Mouse (Mus musculus): ENCODE data around the gene Gm13271. TPM values are rescaled to one million over a fixed set of nuclear protein-coding genes. Genes with fewer than 3 reads are reported as not detected.
"Not testable (repeated sequence)": the region's sequence is repeated elsewhere in the genome, so short reads cannot be mapped to it uniquely, and the experiment has no call there.

Gene Gm13271
- polyA plus RNA-seq, 1 experiment, result not detected

DNA sequence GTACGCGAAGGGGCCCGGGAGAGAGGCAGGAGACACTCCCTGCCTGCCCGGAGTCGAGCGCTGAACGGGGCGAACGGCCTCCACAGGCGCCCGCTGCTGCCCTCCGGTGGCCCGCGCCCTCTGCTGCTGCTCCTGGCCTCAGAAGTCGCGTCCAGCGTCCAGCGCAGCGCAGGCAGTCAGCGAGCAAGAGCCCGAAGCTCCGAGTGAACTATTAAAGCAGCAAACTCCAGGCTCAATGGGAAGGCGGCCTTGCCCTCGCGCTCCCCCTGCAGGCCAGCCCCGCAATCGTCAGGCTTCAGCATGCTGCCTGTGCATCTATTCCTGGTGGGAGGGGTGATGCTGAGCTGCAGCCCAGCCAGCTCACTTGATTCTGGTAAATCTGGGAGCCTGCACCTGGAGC lies 30.7 kb downstream of the Gm13271 start, which contains the start of gene Gm13276:
Gene Gm13276 (plus strand): TSS at position 301 of the 400 bp plus-strand sequence.
- not testable (repeated sequence) for H3K27ac ChIP-seq (ENCODE audit: insufficient read depth, low read length); H3K36me3 ChIP-seq (ENCODE audit: control insufficient read depth, insufficient read depth, low read length, poor library complexity, severe bottlenecking); H3K9me3 ChIP-seq (replicated peaks; ENCODE audit: control insufficient read depth, insufficient read depth, low read length, poor library complexity, severe bottlenecking); H3K27me3 ChIP-seq (ENCODE audit: control insufficient read depth, insufficient read depth, low read length, poor library complexity, severe bottlenecking); H3K4me1 ChIP-seq (ENCODE audit: control insufficient read depth, insufficient read depth, low read length); H3K9ac ChIP-seq (ENCODE audit: low read depth, poor library complexity, severe bottlenecking); H3K4me3 ChIP-seq (ENCODE audit: low read depth, low read length)

DNA sequence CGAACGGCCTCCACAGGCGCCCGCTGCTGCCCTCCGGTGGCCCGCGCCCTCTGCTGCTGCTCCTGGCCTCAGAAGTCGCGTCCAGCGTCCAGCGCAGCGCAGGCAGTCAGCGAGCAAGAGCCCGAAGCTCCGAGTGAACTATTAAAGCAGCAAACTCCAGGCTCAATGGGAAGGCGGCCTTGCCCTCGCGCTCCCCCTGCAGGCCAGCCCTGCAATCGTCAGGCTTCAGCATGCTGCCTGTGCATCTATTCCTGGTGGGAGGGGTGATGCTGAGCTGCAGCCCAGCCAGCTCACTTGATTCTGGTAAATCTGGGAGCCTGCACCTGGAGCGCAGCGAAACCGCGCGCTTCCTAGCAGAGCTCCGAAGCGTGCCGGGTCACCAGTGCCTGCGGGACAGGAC lies 33.7 kb downstream of the Gm13271 start, which contains the start of gene Gm13277:
Gene Gm13277 (plus strand): TSS at position 231 of the 400 bp plus-strand sequence.
- H3K27ac ChIP-seq (ENCODE audit: insufficient read depth, low read length); H3K27me3 ChIP-seq (ENCODE audit: control insufficient read depth, insufficient read depth, low read length, poor library complexity, severe bottlenecking); H3K9me3 ChIP-seq (replicated peaks; ENCODE audit: control insufficient read depth, insufficient read depth, low read length, poor library complexity, severe bottlenecking); H3K36me3 ChIP-seq (ENCODE audit: control insufficient read depth, insufficient read depth, low read length, poor library complexity, severe bottlenecking); H3K4me3 ChIP-seq (ENCODE audit: low read depth, low read length); H3K4me1 ChIP-seq (ENCODE audit: control insufficient read depth, insufficient read depth, low read length); H3K9ac ChIP-seq (ENCODE audit: low read depth, poor library complexity, severe bottlenecking): not testable (repeated sequence)
- peak; percentile 28 for TF ChIP-seq CTCF (IDR thresholded peaks at IDR 0.05; ENCODE audit: low read depth, low read length)

DNA sequence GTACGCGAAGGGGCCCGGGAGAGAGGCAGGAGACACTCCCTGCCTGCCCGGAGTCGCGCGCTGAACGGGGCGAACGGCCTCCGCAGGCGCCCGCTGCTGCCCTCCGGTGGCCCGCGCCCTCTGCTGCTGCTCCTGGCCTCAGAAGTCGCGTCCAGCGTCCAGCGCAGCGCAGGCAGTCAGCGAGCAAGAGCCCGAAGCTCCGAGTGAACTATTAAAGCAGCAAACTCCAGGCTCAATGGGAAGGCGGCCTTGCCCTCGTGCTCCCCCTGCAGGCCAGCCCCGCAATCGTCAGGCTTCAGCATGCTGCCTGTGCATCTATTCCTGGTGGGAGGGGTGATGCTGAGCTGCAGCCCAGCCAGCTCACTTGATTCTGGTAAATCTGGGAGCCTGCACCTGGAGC lies 36.6 kb downstream of the Gm13271 start, which contains the start of gene Gm13278:
Gene Gm13278 (plus strand): TSS at position 301 of the 400 bp plus-strand sequence.
- not testable (repeated sequence) for H3K9me3 ChIP-seq (replicated peaks; ENCODE audit: control insufficient read depth, insufficient read depth, low read length, poor library complexity, severe bottlenecking); H3K4me3 ChIP-seq (ENCODE audit: low read depth, low read length); H3K36me3 ChIP-seq (ENCODE audit: control insufficient read depth, insufficient read depth, low read length, poor library complexity, severe bottlenecking)

GRCm38 (mm10) chr4:88793936-88794675 lies 39.4 kb downstream of the Gm13271 start, which contains the start of gene Gm13275:
Gene Gm13275, plus strand, starts transcription at chr4:88794487.
- H3K9me3 ChIP-seq (replicated peaks; ENCODE audit: control insufficient read depth, insufficient read depth, low read length, poor library complexity, severe bottlenecking); H3K4me3 ChIP-seq (ENCODE audit: low read depth, low read length); H3K36me3 ChIP-seq (ENCODE audit: control insufficient read depth, insufficient read depth, low read length, poor library complexity, severe bottlenecking): not testable (repeated sequence)

More for the DNA sequence above, 36.6 kb downstream of the Gm13271 start, which contains the start of gene Gm13278:
- not testable (repeated sequence) for H3K27ac ChIP-seq (ENCODE audit: insufficient read depth, low read length); H3K4me1 ChIP-seq (ENCODE audit: control insufficient read depth, insufficient read depth, low read length); H3K27me3 ChIP-seq (ENCODE audit: control insufficient read depth, insufficient read depth, low read length, poor library complexity, severe bottlenecking); H3K9ac ChIP-seq (ENCODE audit: low read depth, poor library complexity, severe bottlenecking)

GRCm38 (mm10) chr4:88797097-88797496 lies 42.4 kb downstream of the Gm13271 start, which contains the start of gene Gm13279:
Gene Gm13279, plus strand, starts transcription at chr4:88797397.
- H3K27ac ChIP-seq (ENCODE audit: insufficient read depth, low read length); H3K36me3 ChIP-seq (ENCODE audit: control insufficient read depth, insufficient read depth, low read length, poor library complexity, severe bottlenecking); H3K9me3 ChIP-seq (replicated peaks; ENCODE audit: control insufficient read depth, insufficient read depth, low read length, poor library complexity, severe bottlenecking); H3K27me3 ChIP-seq (ENCODE audit: control insufficient read depth, insufficient read depth, low read length, poor library complexity, severe bottlenecking); H3K4me3 ChIP-seq (ENCODE audit: low read depth, low read length); H3K9ac ChIP-seq (ENCODE audit: low read depth, poor library complexity, severe bottlenecking); H3K4me1 ChIP-seq (ENCODE audit: control insufficient read depth, insufficient read depth, low read length): not testable (repeated sequence)

More at GRCm38 (mm10) chr4:88793936-88794675, 39.4 kb downstream of the Gm13271 start, which contains the start of gene Gm13275:
- H3K27ac ChIP-seq (ENCODE audit: insufficient read depth, low read length); H3K27me3 ChIP-seq (ENCODE audit: control insufficient read depth, insufficient read depth, low read length, poor library complexity, severe bottlenecking); H3K4me1 ChIP-seq (ENCODE audit: control insufficient read depth, insufficient read depth, low read length); H3K9ac ChIP-seq (ENCODE audit: low read depth, poor library complexity, severe bottlenecking): not testable (repeated sequence)

DNA sequence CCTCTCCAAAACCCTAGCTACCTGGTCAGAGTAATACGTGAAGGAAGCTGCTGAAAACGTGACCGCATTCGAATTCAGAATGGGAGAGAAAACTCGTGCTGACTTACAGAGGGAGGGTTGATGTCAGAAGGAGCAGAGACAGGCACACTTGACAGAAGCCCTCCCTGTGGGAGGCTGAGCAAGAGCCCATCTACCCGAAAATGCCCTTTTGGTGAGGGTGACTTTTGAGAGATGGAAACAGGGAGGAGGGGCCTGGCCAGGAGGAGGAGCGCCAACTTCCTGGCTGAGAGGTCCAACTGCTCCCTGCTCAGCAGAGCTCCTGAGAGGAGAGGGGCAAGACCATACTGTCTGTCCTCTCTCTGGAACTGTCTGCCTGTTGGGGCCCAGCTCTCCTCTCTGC lies 44.7 kb downstream of the Gm13271 start, which contains the start of gene Gm13285:
Gene Gm13285 (plus strand): TSS at position 301 of the 400 bp plus-strand sequence.
- H3K4me3 ChIP-seq (ENCODE audit: low read depth, low read length); H3K4me1 ChIP-seq (ENCODE audit: control insufficient read depth, insufficient read depth, low read length); H3K36me3 ChIP-seq (ENCODE audit: control insufficient read depth, insufficient read depth, low read length, poor library complexity, severe bottlenecking); H3K9ac ChIP-seq (ENCODE audit: low read depth, poor library complexity, severe bottlenecking); H3K27ac ChIP-seq (ENCODE audit: insufficient read depth, low read length); H3K27me3 ChIP-seq (ENCODE audit: control insufficient read depth, insufficient read depth, low read length, poor library complexity, severe bottlenecking); H3K9me3 ChIP-seq (replicated peaks; ENCODE audit: control insufficient read depth, insufficient read depth, low read length, poor library complexity, severe bottlenecking): not testable (repeated sequence)

DNA sequence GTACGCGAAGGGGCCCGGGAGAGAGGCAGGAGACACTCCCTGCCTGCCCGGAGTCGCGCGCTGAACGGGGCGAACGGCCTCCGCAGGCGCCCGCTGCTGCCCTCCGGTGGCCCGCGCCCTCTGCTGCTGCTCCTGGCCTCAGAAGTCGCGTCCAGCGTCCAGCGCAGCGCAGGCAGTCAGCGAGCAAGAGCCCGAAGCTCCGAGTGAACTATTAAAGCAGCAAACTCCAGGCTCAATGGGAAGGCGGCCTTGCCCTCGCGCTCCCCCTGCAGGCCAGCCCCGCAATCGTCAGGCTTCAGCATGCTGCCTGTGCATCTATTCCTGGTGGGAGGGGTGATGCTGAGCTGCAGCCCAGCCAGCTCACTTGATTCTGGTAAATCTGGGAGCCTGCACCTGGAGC lies 48.3 kb downstream of the Gm13271 start, which contains the start of gene Gm13287:
Gene Gm13287 (plus strand): TSS at position 301 of the 400 bp plus-strand sequence.
- not testable (repeated sequence) for H3K4me1 ChIP-seq (ENCODE audit: control insufficient read depth, insufficient read depth, low read length)

More for the DNA sequence above, 48.3 kb downstream of the Gm13271 start, which contains the start of gene Gm13287:
- not testable (repeated sequence) for H3K27me3 ChIP-seq (ENCODE audit: control insufficient read depth, insufficient read depth, low read length, poor library complexity, severe bottlenecking); H3K4me3 ChIP-seq (ENCODE audit: low read depth, low read length); H3K9me3 ChIP-seq (replicated peaks; ENCODE audit: control insufficient read depth, insufficient read depth, low read length, poor library complexity, severe bottlenecking); H3K36me3 ChIP-seq (ENCODE audit: control insufficient read depth, insufficient read depth, low read length, poor library complexity, severe bottlenecking); H3K27ac ChIP-seq (ENCODE audit: insufficient read depth, low read length); H3K9ac ChIP-seq (ENCODE audit: low read depth, poor library complexity, severe bottlenecking)

Other genes starting within 250 kb of the Gm13271 start
- not detected in 2 replicates for gene Ifnb1, start 232.1 kb upstream of the Gm13271 start, polyA plus RNA-seq (2011; ENCODE audit: insufficient read depth, insufficient read length, low read depth, missing spikeins)
- not detected in 2 replicates for gene Ifna15, start 196.6 kb upstream of the Gm13271 start, polyA plus RNA-seq (2011; ENCODE audit: insufficient read depth, insufficient read length, low read depth, missing spikeins)
- gene Ifna14, start 183.1 kb upstream of the Gm13271 start, polyA plus RNA-seq (2011; ENCODE audit: insufficient read depth, insufficient read length, low read depth, missing spikeins), result not detected in 2 replicates
- not detected in 2 replicates for gene Ifna9, start 162.5 kb upstream of the Gm13271 start, polyA plus RNA-seq (2011; ENCODE audit: insufficient read depth, insufficient read length, low read depth, missing spikeins)
- gene Ifna12, start 151.5 kb upstream of the Gm13271 start, polyA plus RNA-seq (2011; ENCODE audit: insufficient read depth, insufficient read length, low read depth, missing spikeins), result not detected in 2 replicates
- gene C87499, start 120.5 kb upstream of the Gm13271 start, polyA plus RNA-seq (2011; ENCODE audit: insufficient read depth, insufficient read length, low read depth, missing spikeins), result not detected in 2 replicates
- not detected in 2 replicates for gene Ifna13, start 110.4 kb upstream of the Gm13271 start, polyA plus RNA-seq (2011; ENCODE audit: insufficient read depth, insufficient read length, low read depth, missing spikeins)
- not detected in 2 replicates for gene Ifna16, start 77.9 kb upstream of the Gm13271 start, polyA plus RNA-seq (2011; ENCODE audit: insufficient read depth, insufficient read length, low read depth, missing spikeins)
- gene Ifna2, start 71.0 kb upstream of the Gm13271 start, polyA plus RNA-seq (2011; ENCODE audit: insufficient read depth, insufficient read length, low read depth, missing spikeins), result not detected in 2 replicates
- gene Ifnab, start 63.5 kb upstream of the Gm13271 start, polyA plus RNA-seq (2011; ENCODE audit: insufficient read depth, insufficient read length, low read depth, missing spikeins), result not detected in 2 replicates
- gene Gm26566, start 33.1 kb upstream of the Gm13271 start, polyA plus RNA-seq (2011; ENCODE audit: insufficient read depth, insufficient read length, low read depth, missing spikeins), result not detected in 2 replicates
- 79.5 and 83.1 TPM in 2 replicates for gene Klhl9, start 32.4 kb upstream of the Gm13271 start, polyA plus RNA-seq (2011; ENCODE audit: insufficient read depth, insufficient read length, low read depth, missing spikeins)
- not detected in 2 replicates for gene Gm13283, start 5.3 kb downstream of the Gm13271 start, polyA plus RNA-seq (2011; ENCODE audit: insufficient read depth, insufficient read length, low read depth, missing spikeins)
- not detected in 2 replicates for gene Gm13290, start 19.0 kb downstream of the Gm13271 start, polyA plus RNA-seq (2011; ENCODE audit: insufficient read depth, insufficient read length, low read depth, missing spikeins)
- not detected in 2 replicates for gene Gm13289, start 22.1 kb downstream of the Gm13271 start, polyA plus RNA-seq (2011; ENCODE audit: insufficient read depth, insufficient read length, low read depth, missing spikeins)
- not detected in 2 replicates for gene Gm13272, start 25.0 kb downstream of the Gm13271 start, polyA plus RNA-seq (2011; ENCODE audit: insufficient read depth, insufficient read length, low read depth, missing spikeins)
- not detected in 2 replicates for gene Ifnz, start 27.3 kb downstream of the Gm13271 start, polyA plus RNA-seq (2011; ENCODE audit: insufficient read depth, insufficient read length, low read depth, missing spikeins)
- gene Gm13276, start 30.8 kb downstream of the Gm13271 start, polyA plus RNA-seq (2011; ENCODE audit: insufficient read depth, insufficient read length, low read depth, missing spikeins), result not detected in 2 replicates
- gene Gm13277, start 33.8 kb downstream of the Gm13271 start, polyA plus RNA-seq (2011; ENCODE audit: insufficient read depth, insufficient read length, low read depth, missing spikeins), result not detected in 2 replicates
- gene Gm13278, start 36.7 kb downstream of the Gm13271 start, polyA plus RNA-seq (2011; ENCODE audit: insufficient read depth, insufficient read length, low read depth, missing spikeins), result not detected in 2 replicates
- not detected in 2 replicates for gene Gm13275, start 39.6 kb downstream of the Gm13271 start, polyA plus RNA-seq (2011; ENCODE audit: insufficient read depth, insufficient read length, low read depth, missing spikeins)
- gene Gm13279, start 42.5 kb downstream of the Gm13271 start, polyA plus RNA-seq (2011; ENCODE audit: insufficient read depth, insufficient read length, low read depth, missing spikeins), result not detected in 2 replicates
- gene Gm13285, start 44.8 kb downstream of the Gm13271 start, polyA plus RNA-seq (2011; ENCODE audit: insufficient read depth, insufficient read length, low read depth, missing spikeins), result not detected in 2 replicates
- not detected in 2 replicates for gene Gm13287, start 48.4 kb downstream of the Gm13271 start, polyA plus RNA-seq (2011; ENCODE audit: insufficient read depth, insufficient read length, low read depth, missing spikeins)
- not detected in 2 replicates for gene Gm13288, start 50.7 kb downstream of the Gm13271 start, polyA plus RNA-seq (2011; ENCODE audit: insufficient read depth, insufficient read length, low read depth, missing spikeins)
- gene Ifna7, start 61.4 kb downstream of the Gm13271 start, polyA plus RNA-seq (2011; ENCODE audit: insufficient read depth, insufficient read length, low read depth, missing spikeins), result not detected in 2 replicates
- gene Ifna11, start 65.1 kb downstream of the Gm13271 start, polyA plus RNA-seq (2011; ENCODE audit: insufficient read depth, insufficient read length, low read depth, missing spikeins), result not detected in 2 replicates
- gene Ifna6, start 72.5 kb downstream of the Gm13271 start, polyA plus RNA-seq (2011; ENCODE audit: insufficient read depth, insufficient read length, low read depth, missing spikeins), result not detected in 2 replicates
- gene Ifna5, start 80.7 kb downstream of the Gm13271 start, polyA plus RNA-seq (2011; ENCODE audit: insufficient read depth, insufficient read length, low read depth, missing spikeins), result not detected in 2 replicates
- not detected in 2 replicates for gene Ifna4, start 87.0 kb downstream of the Gm13271 start, polyA plus RNA-seq (2011; ENCODE audit: insufficient read depth, insufficient read length, low read depth, missing spikeins)
- gene Ifna1, start 95.2 kb downstream of the Gm13271 start, polyA plus RNA-seq (2011; ENCODE audit: insufficient read depth, insufficient read length, low read depth, missing spikeins), result not detected in 2 replicates
- not detected in 2 replicates for gene Ifne, start 125.3 kb downstream of the Gm13271 start, polyA plus RNA-seq (2011; ENCODE audit: insufficient read depth, insufficient read length, low read depth, missing spikeins)